Mouse (Mus musculus): Measurements from ENCODE around the gene Rhbdd1. TPM values are rescaled to one million over a fixed set of nuclear protein-coding genes. Genes with fewer than 3 reads are reported as not detected.

Gene Rhbdd1
- polyA plus RNA-seq, 1 experiment: not detected

DNA sequence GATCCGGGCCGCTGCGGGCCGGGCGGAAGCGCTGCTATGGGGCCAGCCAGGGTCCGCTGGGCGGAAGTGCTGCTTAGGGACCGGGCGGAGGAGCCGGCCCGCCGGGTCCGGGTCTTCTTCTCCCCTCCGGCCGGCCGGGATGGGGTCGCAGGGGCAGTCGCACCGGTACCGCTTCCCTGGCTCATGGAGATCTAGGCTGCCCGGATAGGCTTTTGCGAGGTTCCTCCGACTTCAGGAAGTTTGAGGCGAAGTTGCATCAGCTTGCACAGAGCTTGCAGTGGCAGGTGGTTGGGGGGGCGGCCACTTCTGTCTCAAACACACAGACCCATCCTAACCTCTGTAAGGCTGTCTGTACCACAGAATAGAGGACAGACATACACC, 484 bp downstream of the Rhbdd1 start:
- Histone ChIP-seq H3K4me3 (ENCODE audit: insufficient read depth, low read depth, low read length) (peak overlapping the region; percentile 87), H3K4me1 (ENCODE audit: control insufficient read depth, insufficient read depth, low read length) (peaks cover 5% of the 10 kb centered on the region), H3K27ac (ENCODE audit: insufficient read depth, low read depth, low read length) (peak overlapping the region; percentile 68)
- WGBS: under 1% methylated on average over 26 of the region's 26 CpGs
- TF ChIP-seq POLR2A (IDR thresholded peaks at IDR 0.05; ENCODE audit: insufficient read depth, low read depth, low read length) (no peak), CTCF (IDR thresholded peaks at IDR 0.05; ENCODE audit: insufficient read depth, low read depth, low read length) (no peak)

DNA sequence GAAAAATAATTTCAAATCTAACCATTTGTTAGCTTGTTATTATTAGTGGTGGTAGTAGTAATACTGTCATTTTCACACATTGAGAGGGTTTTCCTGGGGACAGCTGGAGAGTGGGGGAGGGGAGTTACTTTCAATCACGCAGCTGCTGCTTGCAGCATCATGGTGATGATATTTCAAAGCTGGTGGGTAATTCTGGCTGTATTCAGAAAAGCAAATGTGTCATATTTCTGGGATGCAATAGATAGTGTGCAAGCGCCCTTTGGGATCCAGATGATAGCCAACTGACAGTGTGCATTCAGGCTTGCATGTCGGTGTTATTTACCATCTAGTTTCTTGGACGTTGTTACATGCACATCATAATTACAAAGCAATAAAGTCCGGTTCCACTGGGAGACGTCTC, 4.2 kb downstream of the Rhbdd1 start:
- no peak overlapping the region for H3K4me3 ChIP-seq (ENCODE audit: insufficient read depth, low read depth, low read length)
- 57% methylated on average over 6 of the region's 6 CpGs for WGBS
- peaks cover 5% of the 10 kb centered on the region for H3K4me1 ChIP-seq (ENCODE audit: control insufficient read depth, insufficient read depth, low read length)
- H3K27ac ChIP-seq (ENCODE audit: insufficient read depth, low read depth, low read length): no peak overlapping the region
- TF ChIP-seq CTCF (IDR thresholded peaks at IDR 0.05; ENCODE audit: insufficient read depth, low read depth, low read length): no peak
- TF ChIP-seq POLR2A (IDR thresholded peaks at IDR 0.05; ENCODE audit: insufficient read depth, low read depth, low read length): no peak

DNA sequence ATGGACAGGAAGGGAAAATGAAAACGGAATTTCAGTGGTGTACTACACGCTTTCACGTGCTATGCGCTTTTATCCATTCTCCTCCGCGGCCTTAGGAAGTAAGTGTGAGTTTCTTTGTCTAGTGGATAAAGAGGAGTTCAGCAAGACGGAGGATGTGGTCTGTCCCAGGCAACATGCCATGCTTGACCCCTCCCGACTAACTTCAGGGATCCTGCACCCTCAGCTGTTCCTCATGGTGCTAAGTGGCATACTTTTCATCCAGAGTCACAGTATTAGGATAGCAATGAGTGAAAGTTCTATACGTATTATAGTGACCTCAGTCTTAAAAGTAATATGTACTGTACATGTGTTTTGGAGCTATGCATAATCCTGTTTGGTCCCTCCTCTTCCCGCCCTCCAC, 4.6 kb downstream of the Rhbdd1 start:
- no peak overlapping the region for H3K27ac ChIP-seq (ENCODE audit: insufficient read depth, low read depth, low read length)
- H3K4me1 ChIP-seq (ENCODE audit: control insufficient read depth, insufficient read depth, low read length): peaks cover 5% of the 10 kb centered on the region
- no peak for TF ChIP-seq CTCF (IDR thresholded peaks at IDR 0.05; ENCODE audit: insufficient read depth, low read depth, low read length)
- TF ChIP-seq POLR2A (IDR thresholded peaks at IDR 0.05; ENCODE audit: insufficient read depth, low read depth, low read length): no peak
- 69% methylated on average over 10 of the region's 10 CpGs for WGBS
- no peak overlapping the region for H3K4me3 ChIP-seq (ENCODE audit: insufficient read depth, low read depth, low read length)

DNA sequence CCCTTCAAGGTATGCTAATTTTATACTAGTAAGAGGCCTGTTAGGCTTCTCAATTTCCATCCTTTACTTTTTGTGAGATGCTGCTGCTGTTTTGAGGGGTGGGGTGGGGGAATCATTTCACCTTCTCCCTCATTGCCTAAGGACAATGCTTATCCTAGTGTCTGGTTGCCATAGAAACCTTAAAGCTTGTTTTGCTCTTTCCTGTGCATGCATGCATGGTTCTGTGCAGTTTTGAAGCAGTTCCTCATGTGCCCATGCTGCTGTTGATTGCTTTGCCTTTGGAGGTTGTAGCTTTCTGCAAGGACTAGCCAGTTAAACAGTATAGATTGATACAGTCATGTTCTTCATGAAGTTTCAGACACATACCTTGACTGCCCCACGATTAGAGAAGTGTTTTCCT, 5.2 kb downstream of the Rhbdd1 start:
- 0 out of 2 replicates have a peak, but pooled peaks cover 2% of the 10 kb centered on the region for H3K4me1 ChIP-seq (ENCODE audit: control insufficient read depth, insufficient read depth, low read length)
- TF ChIP-seq CTCF (IDR thresholded peaks at IDR 0.05; ENCODE audit: insufficient read depth, low read depth, low read length) (no peak), POLR2A (IDR thresholded peaks at IDR 0.05; ENCODE audit: insufficient read depth, low read depth, low read length) (no peak)
- WGBS: 58% methylated on average over 1 of the region's 1 CpGs
- no peak overlapping the region for H3K4me3 ChIP-seq (ENCODE audit: insufficient read depth, low read depth, low read length)
- no peak overlapping the region for H3K27ac ChIP-seq (ENCODE audit: insufficient read depth, low read depth, low read length)

DNA sequence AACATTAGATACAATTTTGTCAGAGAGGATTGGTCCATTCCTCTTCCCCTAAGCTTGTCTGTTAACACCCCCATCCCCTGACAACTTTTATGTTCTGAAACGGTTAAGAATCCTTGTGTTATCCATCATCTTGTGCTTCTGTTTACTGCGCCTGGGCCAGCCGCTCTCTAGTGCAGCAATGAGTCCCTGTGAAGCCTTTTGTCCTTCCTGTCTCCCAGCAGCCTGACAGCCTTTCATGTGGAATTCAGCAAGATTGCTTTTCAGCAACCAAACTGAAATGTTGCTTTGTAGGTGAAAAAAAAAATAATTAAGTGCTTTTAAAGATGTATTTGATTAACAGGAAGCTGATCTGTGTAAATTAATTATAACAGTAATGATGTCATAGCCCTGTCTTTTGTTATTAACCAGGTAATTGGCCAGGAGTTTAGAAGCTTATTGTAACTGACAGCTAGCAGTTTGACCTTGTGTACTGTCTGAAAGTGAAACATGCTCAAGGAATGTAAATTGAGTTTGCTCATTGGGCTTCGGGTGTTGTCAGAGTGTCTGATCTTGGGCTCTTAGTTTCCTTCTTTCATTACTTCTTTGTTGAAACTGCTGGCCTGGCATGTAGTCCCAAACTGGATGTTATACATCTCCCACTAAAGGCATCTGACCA, 8.0 kb downstream of the Rhbdd1 start:
- TF ChIP-seq POLR2A (IDR thresholded peaks at IDR 0.05; ENCODE audit: insufficient read depth, low read depth, low read length) (no peak), CTCF (IDR thresholded peaks at IDR 0.05; ENCODE audit: insufficient read depth, low read depth, low read length) (no peak)
- WGBS: 47% methylated on average over 4 of the region's 4 CpGs
- H3K27ac ChIP-seq (ENCODE audit: insufficient read depth, low read depth, low read length): no peak overlapping the region
- H3K4me3 ChIP-seq (ENCODE audit: insufficient read depth, low read depth, low read length): no peak overlapping the region
- H3K4me1 ChIP-seq (ENCODE audit: control insufficient read depth, insufficient read depth, low read length): 0 out of 2 replicates have a peak, but pooled peaks cover 2% of the 10 kb centered on the region

DNA sequence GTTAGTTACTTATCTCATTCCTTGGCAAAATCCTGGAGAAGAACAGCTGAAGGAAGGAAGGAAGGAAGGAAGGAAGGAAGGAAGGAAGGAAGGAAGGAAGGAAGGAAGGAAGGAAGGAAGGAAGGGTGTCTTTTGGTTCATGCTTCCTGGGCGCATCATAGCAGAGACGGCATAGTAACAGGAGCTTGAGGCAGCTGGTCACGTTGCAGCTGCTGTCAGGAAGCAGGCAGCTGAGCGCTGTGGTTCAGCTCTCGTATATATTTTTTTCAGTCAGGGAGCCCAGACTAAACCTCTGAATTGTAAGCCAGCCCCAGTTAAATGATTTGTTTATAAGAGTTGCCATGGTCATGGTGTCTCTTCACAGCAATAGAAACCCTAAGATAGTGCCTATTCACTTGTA, 9.9 kb downstream of the Rhbdd1 start:
- Histone ChIP-seq H3K4me3 (ENCODE audit: insufficient read depth, low read depth, low read length) (no peak overlapping the region), H3K4me1 (ENCODE audit: control insufficient read depth, insufficient read depth, low read length) (no peaks in the 10 kb centered on the region), H3K27ac (ENCODE audit: insufficient read depth, low read depth, low read length) (no peak overlapping the region)
- 85% methylated on average over 5 of the region's 5 CpGs for WGBS
- TF ChIP-seq POLR2A (IDR thresholded peaks at IDR 0.05; ENCODE audit: insufficient read depth, low read depth, low read length): no peak
- no peak for TF ChIP-seq CTCF (IDR thresholded peaks at IDR 0.05; ENCODE audit: insufficient read depth, low read depth, low read length)

DNA sequence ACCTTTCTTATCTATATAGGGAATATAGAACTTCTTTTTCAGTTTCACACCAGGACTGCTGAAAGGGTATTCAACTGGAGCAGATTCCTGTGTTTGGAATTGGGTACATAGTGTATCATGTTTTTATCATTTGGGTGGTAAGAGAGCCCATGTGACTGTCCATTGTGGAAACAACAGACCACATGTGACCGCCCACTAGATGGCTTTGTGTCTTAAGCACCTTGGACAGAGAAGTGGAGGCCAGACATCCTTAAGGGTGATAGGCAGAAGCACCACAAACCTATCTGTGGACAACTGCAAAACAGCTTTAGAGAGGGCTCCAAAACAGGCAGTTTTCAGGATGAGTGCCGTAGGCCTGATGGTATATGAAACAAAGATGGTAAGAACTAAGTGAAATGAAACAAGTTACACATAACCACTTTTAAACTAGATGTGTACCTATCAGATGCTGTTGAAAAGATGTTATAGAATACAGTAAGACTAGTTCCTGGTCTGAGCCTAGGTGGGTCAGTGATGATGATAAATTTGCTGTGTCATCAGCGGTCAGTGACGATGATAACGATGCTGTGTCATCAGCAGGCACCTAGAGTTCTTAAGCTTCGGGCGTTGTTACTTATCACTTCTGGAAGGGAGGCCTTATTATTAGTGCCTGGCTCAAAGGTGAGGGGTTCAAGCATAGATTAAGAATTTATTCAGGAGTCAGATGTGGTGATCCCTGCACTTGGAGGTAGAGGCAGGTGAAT, 12.0 kb downstream of the Rhbdd1 start:
- no peak overlapping the region for H3K4me3 ChIP-seq (ENCODE audit: insufficient read depth, low read depth, low read length)
- no peak overlapping the region for H3K27ac ChIP-seq (ENCODE audit: insufficient read depth, low read depth, low read length)
- WGBS: 98% methylated on average over 7 of the region's 7 CpGs
- no peaks in the 10 kb centered on the region for H3K4me1 ChIP-seq (ENCODE audit: control insufficient read depth, insufficient read depth, low read length)
- no peak for TF ChIP-seq POLR2A (IDR thresholded peaks at IDR 0.05; ENCODE audit: insufficient read depth, low read depth, low read length)

DNA sequence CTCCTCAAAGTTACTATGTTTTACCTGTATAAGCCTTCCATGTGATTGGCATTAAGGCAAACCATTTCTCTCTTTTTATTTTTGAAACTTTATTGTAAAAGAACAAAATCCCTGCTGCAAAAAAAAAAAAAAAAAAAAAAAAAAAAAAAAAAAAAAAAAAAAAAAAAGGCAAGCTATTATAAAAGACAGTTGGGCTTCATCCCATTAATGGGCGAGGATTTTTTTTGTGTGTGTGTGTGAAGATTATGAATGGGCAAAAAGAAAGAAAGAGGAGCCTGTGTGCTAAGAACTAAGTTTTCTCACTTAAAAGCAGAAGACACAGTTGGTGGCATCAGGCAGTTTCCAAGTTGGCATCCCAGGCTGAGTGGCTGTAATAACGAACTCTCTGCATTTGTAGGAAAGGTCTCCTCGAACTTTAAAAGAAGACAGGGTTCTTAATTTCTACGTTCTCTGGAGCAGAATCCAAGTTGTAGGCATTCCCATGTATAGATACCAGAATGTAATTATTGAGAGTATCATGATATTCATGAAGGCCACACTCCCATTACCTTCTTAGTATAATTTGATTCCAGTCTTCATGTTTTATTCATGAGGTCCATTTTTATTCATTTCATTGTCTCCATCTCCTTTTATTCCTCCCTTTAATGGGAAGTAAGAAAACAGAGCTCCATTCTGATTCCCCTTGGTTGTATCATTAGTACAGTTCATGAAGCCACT, 13.1 kb downstream of the Rhbdd1 start:
- Histone ChIP-seq H3K4me1 (ENCODE audit: control insufficient read depth, insufficient read depth, low read length) (no peaks in the 10 kb centered on the region), H3K4me3 (ENCODE audit: insufficient read depth, low read depth, low read length) (no peak overlapping the region), H3K27ac (ENCODE audit: insufficient read depth, low read depth, low read length) (no peak overlapping the region)
- TF ChIP-seq CTCF (IDR thresholded peaks at IDR 0.05; ENCODE audit: insufficient read depth, low read depth, low read length) (no peak), POLR2A (IDR thresholded peaks at IDR 0.05; ENCODE audit: insufficient read depth, low read depth, low read length) (no peak)
- WGBS: 32% methylated on average over 4 of the region's 4 CpGs

DNA sequence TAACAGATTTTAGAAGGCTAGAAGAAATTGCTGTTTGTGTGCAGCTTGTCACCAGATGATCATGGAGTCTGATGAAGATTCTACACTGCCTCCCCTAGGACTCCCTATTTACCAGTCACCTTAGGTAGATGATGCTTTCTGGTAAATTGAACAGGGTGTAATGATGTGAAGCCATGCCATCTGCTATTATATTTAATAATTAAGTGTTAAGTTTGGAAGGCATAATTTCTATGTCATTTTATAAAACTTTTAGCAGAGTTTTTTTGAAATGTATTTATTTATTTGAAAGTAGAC, 13.6 kb downstream of the Rhbdd1 start:
- H3K27ac ChIP-seq (ENCODE audit: insufficient read depth, low read depth, low read length): no peak overlapping the region
- no peak for TF ChIP-seq CTCF (IDR thresholded peaks at IDR 0.05; ENCODE audit: insufficient read depth, low read depth, low read length)
- TF ChIP-seq POLR2A (IDR thresholded peaks at IDR 0.05; ENCODE audit: insufficient read depth, low read depth, low read length): no peak
- no peak overlapping the region for H3K4me3 ChIP-seq (ENCODE audit: insufficient read depth, low read depth, low read length)
- no peaks in the 10 kb centered on the region for H3K4me1 ChIP-seq (ENCODE audit: control insufficient read depth, insufficient read depth, low read length)
